Mouse (Mus musculus): ENCODE results near the gene Col23a1. TPM values are rescaled to one million over a fixed set of nuclear protein-coding genes. Genes with fewer than 3 reads are reported as not detected.

Gene Col23a1
- polyA plus RNA-seq, 1 experiment: 5.3 TPM

DNA sequence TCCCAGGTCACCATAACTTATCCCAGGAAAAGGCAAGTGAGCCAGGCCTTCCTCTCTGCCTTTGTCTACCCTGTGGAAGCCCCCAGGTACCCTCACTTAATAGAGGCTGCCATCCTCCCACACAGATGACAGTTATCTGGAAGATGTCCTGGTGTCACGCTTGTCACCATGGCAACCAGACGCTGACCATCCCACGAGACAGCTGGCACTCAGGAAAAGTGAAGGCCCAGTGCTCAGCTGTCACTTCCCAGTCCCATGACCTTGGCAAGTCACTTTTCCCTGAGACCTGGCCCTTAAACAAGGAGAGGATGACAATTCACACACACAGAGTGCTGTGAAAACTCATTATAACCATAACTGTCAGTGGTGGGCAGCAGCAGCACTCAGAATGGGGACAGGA, 262.4 kb downstream of the Col23a1 start:
- no peak overlapping the region for H3K4me3 ChIP-seq (replicated peaks; ENCODE audit: insufficient read depth, low read depth, low read length)
- no peaks in the 10 kb centered on the region for H3K27me3 ChIP-seq (ENCODE audit: control insufficient read depth, insufficient read depth, low read length)
- no peaks in the 10 kb centered on the region; the same call in 1 of the 2 replicates for H3K4me1 ChIP-seq (ENCODE audit: control insufficient read depth, insufficient read depth, low read length)
- WGBS: 18% methylated on average over 3 of the region's 3 CpGs
- no peak overlapping the region for H3K27ac ChIP-seq (ENCODE audit: insufficient read depth, low read length)
- DNase-seq: no peak
- no peak for TF ChIP-seq CTCF (IDR thresholded peaks at IDR 0.05; ENCODE audit: borderline replicate concordance, insufficient read depth, low read depth, low read length)
- no peak for TF ChIP-seq POLR2A (IDR thresholded peaks at IDR 0.05; ENCODE audit: borderline replicate concordance, insufficient read depth, low read length)

DNA sequence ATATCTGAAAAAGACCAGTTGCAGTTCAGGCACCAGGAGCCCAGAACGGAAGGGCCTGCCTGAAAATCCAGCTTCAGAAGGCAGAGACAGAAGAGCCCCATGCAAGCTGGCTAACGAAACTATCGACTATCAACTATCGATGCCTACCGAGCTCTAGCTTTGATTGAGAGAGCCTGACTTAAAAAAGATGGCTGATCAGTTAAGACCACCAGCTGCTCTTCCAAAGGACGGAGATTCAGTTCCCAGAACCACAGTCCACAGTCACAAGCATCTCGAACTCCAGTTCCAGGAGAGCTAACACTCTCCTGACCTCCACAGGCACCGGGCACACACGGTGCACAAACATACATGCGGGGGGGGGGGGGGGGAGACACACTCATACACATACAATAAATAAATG, 264.9 kb downstream of the Col23a1 start:
- Histone ChIP-seq H3K4me3 (replicated peaks; ENCODE audit: insufficient read depth, low read depth, low read length) (no peak overlapping the region), H3K27ac (ENCODE audit: insufficient read depth, low read length) (no peak overlapping the region), H3K4me1 (ENCODE audit: control insufficient read depth, insufficient read depth, low read length) (no peaks in the 10 kb centered on the region; the same call in 1 of the 2 replicates), H3K27me3 (ENCODE audit: control insufficient read depth, insufficient read depth, low read length) (no peaks in the 10 kb centered on the region)
- no peak for TF ChIP-seq CTCF (IDR thresholded peaks at IDR 0.05; ENCODE audit: borderline replicate concordance, insufficient read depth, low read depth, low read length)
- no peak for TF ChIP-seq POLR2A (IDR thresholded peaks at IDR 0.05; ENCODE audit: borderline replicate concordance, insufficient read depth, low read length)
- 72% methylated on average over 10 of the region's 10 CpGs for WGBS
- no peak for DNase-seq

DNA sequence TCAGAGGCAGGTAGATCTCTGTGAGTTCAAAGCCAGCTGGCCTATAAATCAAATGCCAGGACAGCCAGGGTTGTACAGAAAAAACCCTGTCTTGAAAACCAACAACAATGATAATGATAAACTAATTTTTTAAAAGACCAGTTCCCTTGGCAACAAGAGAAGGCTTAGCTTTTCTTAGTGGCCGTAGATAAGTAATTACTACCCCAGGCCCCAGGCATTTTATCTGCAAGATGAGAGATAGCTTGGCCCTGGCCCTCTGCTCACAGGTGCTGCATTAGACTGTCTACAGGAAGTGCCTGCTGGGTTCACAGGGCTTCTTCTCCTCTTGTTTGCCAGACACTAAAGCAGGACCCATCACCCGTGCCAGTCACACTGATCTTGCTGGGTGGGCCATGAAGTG, 265.3 kb downstream of the Col23a1 start:
- no peak for DNase-seq
- 35% methylated on average over 2 of the region's 2 CpGs for WGBS
- TF ChIP-seq CTCF (IDR thresholded peaks at IDR 0.05; ENCODE audit: borderline replicate concordance, insufficient read depth, low read depth, low read length): no peak
- no peak for TF ChIP-seq POLR2A (IDR thresholded peaks at IDR 0.05; ENCODE audit: borderline replicate concordance, insufficient read depth, low read length)
- H3K4me1 ChIP-seq (ENCODE audit: control insufficient read depth, insufficient read depth, low read length): no peaks in the 10 kb centered on the region; the same call in 1 of the 2 replicates
- no peaks in the 10 kb centered on the region for H3K27me3 ChIP-seq (ENCODE audit: control insufficient read depth, insufficient read depth, low read length)
- no peak overlapping the region for H3K4me3 ChIP-seq (replicated peaks; ENCODE audit: insufficient read depth, low read depth, low read length)
- no peak overlapping the region for H3K27ac ChIP-seq (ENCODE audit: insufficient read depth, low read length)

DNA sequence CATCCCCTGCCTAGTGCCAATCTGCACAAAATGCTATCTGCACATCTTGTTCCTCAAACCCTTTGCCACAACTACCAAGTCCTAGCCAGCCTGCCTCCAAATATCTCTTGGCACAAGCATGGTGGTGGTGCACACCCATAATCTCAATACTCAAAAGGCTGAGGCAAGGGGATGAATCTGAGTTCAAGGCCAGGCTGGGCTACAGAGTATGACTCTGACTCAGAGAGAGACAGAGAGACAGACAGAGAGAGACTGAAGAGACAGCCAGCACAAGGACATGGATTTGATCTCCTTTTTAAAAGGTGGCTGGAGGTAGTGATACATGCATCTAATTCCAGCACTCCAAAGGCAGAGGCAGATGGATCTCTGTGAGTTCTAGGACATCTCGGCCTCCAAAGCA, 273.6 kb downstream of the Col23a1 start:
- DNase-seq: no peak
- Histone ChIP-seq H3K4me3 (replicated peaks; ENCODE audit: insufficient read depth, low read depth, low read length) (no peak overlapping the region), H3K4me1 (ENCODE audit: control insufficient read depth, insufficient read depth, low read length) (no peaks in the 10 kb centered on the region), H3K27me3 (ENCODE audit: control insufficient read depth, insufficient read depth, low read length) (no peaks in the 10 kb centered on the region), H3K27ac (ENCODE audit: insufficient read depth, low read length) (no peak overlapping the region)
- WGBS: 93% methylated on average over 1 of the region's 1 CpGs
- TF ChIP-seq CTCF (IDR thresholded peaks at IDR 0.05; ENCODE audit: borderline replicate concordance, insufficient read depth, low read depth, low read length) (no peak), POLR2A (IDR thresholded peaks at IDR 0.05; ENCODE audit: borderline replicate concordance, insufficient read depth, low read length) (no peak)

DNA sequence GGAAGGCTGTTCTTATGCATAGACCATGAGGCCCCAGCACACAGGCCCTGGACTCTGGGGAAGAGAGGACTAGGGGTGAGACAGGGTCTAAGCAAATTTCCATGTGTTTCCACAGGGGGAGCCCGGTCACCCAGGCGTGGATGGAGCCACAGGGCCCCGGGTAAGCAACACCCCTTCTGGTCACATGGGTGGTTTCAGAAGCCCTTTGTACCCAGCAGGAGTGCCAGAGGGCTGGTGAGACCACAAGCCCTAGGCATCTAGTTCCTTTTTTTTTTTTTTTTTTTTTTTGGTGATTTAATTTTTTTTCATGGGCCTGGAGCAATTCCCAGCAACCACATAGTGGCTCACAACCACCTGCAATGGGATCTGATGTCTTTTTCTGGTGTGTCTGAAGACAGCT, 275.3 kb downstream of the Col23a1 start:
- TF ChIP-seq CTCF (IDR thresholded peaks at IDR 0.05; ENCODE audit: borderline replicate concordance, insufficient read depth, low read depth, low read length): no peak
- no peak for TF ChIP-seq POLR2A (IDR thresholded peaks at IDR 0.05; ENCODE audit: borderline replicate concordance, insufficient read depth, low read length)
- Histone ChIP-seq H3K4me1 (ENCODE audit: control insufficient read depth, insufficient read depth, low read length) (no peaks in the 10 kb centered on the region), H3K27me3 (ENCODE audit: control insufficient read depth, insufficient read depth, low read length) (no peaks in the 10 kb centered on the region), H3K4me3 (replicated peaks; ENCODE audit: insufficient read depth, low read depth, low read length) (no peak overlapping the region), H3K27ac (ENCODE audit: insufficient read depth, low read length) (no peak overlapping the region)
- 35% methylated on average over 3 of the region's 3 CpGs for WGBS
- no peak for DNase-seq

DNA sequence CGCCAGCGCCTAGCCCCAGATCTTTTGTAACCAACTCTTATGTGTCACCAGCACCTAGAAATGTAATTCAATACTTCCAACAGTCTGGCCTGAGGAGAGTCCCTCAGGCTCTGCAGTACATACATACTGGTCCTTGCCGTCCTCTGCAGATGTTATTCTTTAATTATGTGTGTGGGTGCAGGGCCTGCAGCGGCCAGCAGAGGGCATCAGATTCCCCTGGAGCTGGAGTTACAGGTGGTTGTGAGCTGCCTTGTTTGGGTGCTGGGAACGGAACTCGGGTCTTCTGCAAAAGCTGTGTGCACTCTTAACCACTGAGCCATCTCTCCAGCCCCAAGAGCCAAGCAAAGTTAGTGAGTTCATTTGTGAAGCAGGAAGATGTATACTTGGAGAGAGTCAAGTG, 276.2 kb downstream of the Col23a1 start:
- Histone ChIP-seq H3K27me3 (ENCODE audit: control insufficient read depth, insufficient read depth, low read length) (no peaks in the 10 kb centered on the region), H3K4me3 (replicated peaks; ENCODE audit: insufficient read depth, low read depth, low read length) (no peak overlapping the region), H3K4me1 (ENCODE audit: control insufficient read depth, insufficient read depth, low read length) (no peaks in the 10 kb centered on the region), H3K27ac (ENCODE audit: insufficient read depth, low read length) (no peak overlapping the region)
- DNase-seq: no peak
- WGBS: 94% methylated on average over 6 of the region's 6 CpGs
- no peak for TF ChIP-seq CTCF (IDR thresholded peaks at IDR 0.05; ENCODE audit: borderline replicate concordance, insufficient read depth, low read depth, low read length)
- no peak for TF ChIP-seq POLR2A (IDR thresholded peaks at IDR 0.05; ENCODE audit: borderline replicate concordance, insufficient read depth, low read length)

DNA sequence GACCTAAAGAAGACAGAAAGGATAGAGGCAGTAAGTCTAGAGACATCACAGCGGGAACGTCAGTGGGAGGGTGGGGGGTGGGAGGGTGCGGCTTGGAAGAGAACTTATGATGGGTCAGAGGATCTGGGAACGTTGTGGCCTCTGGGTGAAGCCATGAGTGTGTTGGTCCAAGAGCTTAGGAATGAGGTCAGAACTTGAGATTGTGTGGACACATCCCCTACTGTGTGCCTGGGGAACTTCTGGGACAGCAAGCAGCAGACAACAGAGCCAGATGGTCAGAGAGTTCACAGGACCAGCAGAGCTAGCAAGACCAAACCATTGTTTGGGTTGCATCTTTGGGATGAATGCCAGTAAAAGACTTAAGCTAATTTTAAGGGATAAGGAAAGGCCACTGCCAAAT, 279.1 kb downstream of the Col23a1 start:
- no peak for TF ChIP-seq CTCF (IDR thresholded peaks at IDR 0.05; ENCODE audit: borderline replicate concordance, insufficient read depth, low read depth, low read length)
- TF ChIP-seq POLR2A (IDR thresholded peaks at IDR 0.05; ENCODE audit: borderline replicate concordance, insufficient read depth, low read length): no peak
- no peaks in the 10 kb centered on the region for H3K27me3 ChIP-seq (ENCODE audit: control insufficient read depth, insufficient read depth, low read length)
- 80% methylated on average over 4 of the region's 4 CpGs for WGBS
- no peaks in the 10 kb centered on the region for H3K4me1 ChIP-seq (ENCODE audit: control insufficient read depth, insufficient read depth, low read length)
- no peak overlapping the region for H3K27ac ChIP-seq (ENCODE audit: insufficient read depth, low read length)
- no peak for DNase-seq
- no peak overlapping the region for H3K4me3 ChIP-seq (replicated peaks; ENCODE audit: insufficient read depth, low read depth, low read length)

DNA sequence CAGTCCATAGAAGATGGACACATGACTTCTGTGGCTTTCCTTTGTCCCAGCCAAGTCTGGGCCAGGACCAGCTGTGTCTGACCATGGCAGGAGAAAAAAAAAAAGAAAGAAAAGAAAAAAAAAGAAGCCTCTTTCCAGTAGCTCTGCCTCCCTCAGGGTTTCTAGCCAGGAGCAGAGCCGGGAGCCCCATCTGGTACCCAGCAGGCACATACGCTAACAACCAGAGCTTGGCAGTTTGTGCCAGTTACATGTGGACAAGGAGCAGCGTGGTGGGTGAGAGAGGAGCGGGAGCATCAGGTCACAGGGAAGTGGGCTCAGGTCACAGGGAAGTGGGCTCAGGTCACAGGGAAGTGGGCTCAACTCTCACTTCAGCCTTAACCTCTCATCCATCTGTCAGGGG, 286.7 kb downstream of the Col23a1 start:
- no peak overlapping the region for H3K27ac ChIP-seq (ENCODE audit: insufficient read depth, low read length)
- 7% methylated on average over 4 of the region's 4 CpGs for WGBS
- no peak for DNase-seq

More for the DNA sequence above, 286.7 kb downstream of the Col23a1 start:
- Histone ChIP-seq H3K27me3 (ENCODE audit: control insufficient read depth, insufficient read depth, low read length) (no peaks in the 10 kb centered on the region), H3K4me1 (ENCODE audit: control insufficient read depth, insufficient read depth, low read length) (peaks cover 9% of the 10 kb centered on the region), H3K4me3 (replicated peaks; ENCODE audit: insufficient read depth, low read depth, low read length) (no peak overlapping the region)
- no peak for TF ChIP-seq CTCF (IDR thresholded peaks at IDR 0.05; ENCODE audit: borderline replicate concordance, insufficient read depth, low read depth, low read length)
- TF ChIP-seq POLR2A (IDR thresholded peaks at IDR 0.05; ENCODE audit: borderline replicate concordance, insufficient read depth, low read length): no peak
